Mouse (Mus musculus): ENCODE measurements at regions not wholly inside any gene's neighbourhood (a gene's known extent, or its start where the extent isn't known, plus 50 kb on each side); places are given as distances from the start of the nearest gene placed in this dataset.

DNA sequence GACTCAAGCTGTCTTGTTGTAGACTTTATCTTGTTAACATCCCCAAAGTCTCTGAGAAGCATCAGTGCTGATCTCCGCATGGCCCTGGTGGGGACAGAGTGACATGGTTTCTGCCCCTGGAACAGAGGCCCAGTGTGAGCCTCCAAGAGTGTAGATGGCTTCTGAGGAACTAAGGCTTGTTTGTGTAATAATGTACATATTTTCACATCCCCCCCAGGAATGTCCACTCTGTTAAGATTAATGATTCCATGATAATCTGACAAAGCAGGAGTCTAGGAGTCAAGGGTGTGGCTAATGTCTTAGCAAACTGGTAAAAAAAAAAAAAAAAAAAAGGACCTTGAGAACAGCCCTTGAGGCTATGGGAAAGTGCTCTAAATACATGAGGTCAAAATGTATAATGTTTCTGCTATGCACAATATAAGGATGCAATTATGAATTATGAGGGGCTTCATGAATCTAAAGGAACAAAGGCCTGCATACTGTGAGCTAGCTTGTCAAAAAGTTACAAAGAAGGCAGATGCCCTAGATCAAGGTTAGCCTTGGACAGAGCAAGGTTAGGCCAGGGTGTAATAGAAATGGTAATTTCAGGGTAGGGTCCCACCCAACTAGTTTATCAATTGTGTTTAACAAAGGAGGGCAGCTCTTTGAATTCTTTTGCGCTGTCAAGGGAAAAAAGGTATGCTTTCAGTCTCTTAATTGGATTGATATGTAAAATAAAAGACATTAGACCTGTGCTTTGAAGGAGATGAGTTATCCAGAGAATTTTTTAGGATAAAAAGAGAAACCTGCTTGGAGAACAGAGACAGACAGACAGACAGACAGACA is 886.3 kb downstream of the Gsdmc2 start:
- no peak overlapping the region for H3K4me3 ChIP-seq
- H3K9me3 ChIP-seq = no peaks in the 10 kb centered on the region
- H3K27ac ChIP-seq = no peak overlapping the region
- H3K36me3 ChIP-seq = no peaks in the 10 kb centered on the region
- no peaks in the 10 kb centered on the region for H3K4me1 ChIP-seq (replicated peaks)
- H3K27me3 ChIP-seq (ENCODE audit: insufficient read depth, poor library complexity, severe bottlenecking) = no peaks in the 10 kb centered on the region
- WGBS = 85% methylated on average over 2 of the region's 2 CpGs
- DNase-seq (ENCODE audit: low spot score) = no peak

DNA sequence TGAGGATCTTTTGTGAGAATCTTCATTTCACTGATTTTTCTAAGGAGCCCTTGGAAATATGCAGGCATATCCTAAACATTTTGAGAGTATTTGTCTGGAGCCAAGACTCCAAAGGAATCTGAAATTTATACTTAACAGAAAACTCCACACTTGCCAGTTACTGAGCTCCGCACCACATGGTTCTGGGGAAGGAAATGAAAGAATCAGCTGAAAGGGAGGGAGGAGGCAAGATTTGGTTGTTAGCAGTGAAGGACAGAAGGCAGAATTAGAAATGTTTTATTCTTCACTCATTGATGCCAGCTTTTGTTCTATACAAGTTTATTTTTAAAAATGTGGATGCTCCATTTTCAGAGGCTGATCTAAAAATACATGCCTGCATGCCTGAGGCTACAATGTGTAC is 890.1 kb downstream of the Gsdmc2 start:
- 81% methylated on average over 1 of the region's 1 CpGs for WGBS
- H3K4me1 ChIP-seq (replicated peaks) = no peaks in the 10 kb centered on the region
- no peaks in the 10 kb centered on the region for H3K27me3 ChIP-seq (ENCODE audit: insufficient read depth, poor library complexity, severe bottlenecking)
- no peaks in the 10 kb centered on the region for H3K9me3 ChIP-seq
- no peak overlapping the region for H3K4me3 ChIP-seq
- DNase-seq (ENCODE audit: low spot score) = no peak
- no peaks in the 10 kb centered on the region for H3K36me3 ChIP-seq
- H3K27ac ChIP-seq = no peak overlapping the region

DNA sequence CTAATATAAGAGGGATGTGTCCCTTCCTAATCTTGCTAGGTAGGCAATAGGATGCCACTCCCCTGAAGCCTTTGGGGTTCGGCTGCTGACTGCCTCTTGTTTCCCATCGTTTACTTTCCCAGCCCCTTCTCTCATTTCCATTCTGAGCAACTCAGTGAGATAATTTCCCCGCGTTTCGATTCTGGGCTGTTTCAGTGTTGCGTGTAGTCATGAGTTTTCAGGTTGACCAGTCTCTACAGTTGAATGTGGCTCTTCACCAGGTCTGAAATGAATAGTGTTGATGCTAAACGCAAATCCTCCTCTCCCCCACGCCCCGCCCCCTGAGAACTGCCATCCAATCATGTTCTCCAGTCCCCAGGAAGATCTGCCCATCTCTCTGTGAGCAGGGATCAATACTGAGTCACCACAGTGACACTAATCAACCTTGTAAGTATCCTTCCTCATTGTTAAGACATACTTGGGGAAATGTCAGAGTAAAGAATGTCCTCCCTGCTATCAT is 890.6 kb downstream of the Gsdmc2 start:
- Histone ChIP-seq H3K4me3 (no peak overlapping the region), H3K9me3 (no peaks in the 10 kb centered on the region), H3K27me3 (ENCODE audit: insufficient read depth, poor library complexity, severe bottlenecking) (no peaks in the 10 kb centered on the region), H3K27ac (no peak overlapping the region), H3K4me1 (replicated peaks) (no peaks in the 10 kb centered on the region), H3K36me3 (no peaks in the 10 kb centered on the region)
- 75% methylated on average over 9 of the region's 9 CpGs for WGBS
- no peak for DNase-seq (ENCODE audit: low spot score)

DNA sequence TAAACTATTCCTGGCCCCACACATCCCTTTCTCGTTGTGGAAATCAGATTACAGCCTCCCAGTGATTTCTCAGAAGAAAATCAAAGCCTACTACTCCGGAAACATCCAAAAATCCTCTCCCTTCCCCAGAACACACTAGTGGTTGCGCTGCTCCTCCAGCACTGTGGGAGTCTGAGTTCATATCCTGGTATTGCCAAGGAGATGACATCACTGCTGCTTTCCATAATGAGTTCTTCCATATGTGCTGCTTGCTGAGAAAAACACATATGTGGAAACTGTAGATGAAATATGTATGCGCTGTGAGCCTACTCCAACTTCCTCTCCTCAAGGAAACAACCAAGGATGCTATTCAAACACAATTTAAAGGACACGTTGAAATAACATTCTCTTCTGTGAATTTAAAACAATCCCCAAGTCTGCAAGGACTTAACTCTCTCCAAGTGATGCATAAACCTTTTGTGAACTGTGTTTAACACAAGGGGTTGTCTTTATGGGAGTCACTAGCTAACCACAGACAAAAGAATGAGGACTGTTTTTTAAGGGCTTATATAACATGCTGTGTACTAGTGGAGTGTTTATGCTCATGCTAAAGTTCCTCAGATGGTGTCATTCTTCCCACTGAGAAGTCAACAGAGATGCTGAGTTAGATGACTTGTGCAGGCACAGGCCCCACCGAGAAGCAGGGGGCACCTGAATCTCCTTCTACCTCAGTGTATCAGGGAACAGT is 891.6 kb downstream of the Gsdmc2 start:
- H3K4me1 ChIP-seq (replicated peaks) = no peaks in the 10 kb centered on the region
- H3K27me3 ChIP-seq (ENCODE audit: insufficient read depth, poor library complexity, severe bottlenecking) = no peaks in the 10 kb centered on the region
- no peak overlapping the region for H3K27ac ChIP-seq
- 66% methylated on average over 6 of the region's 6 CpGs for WGBS
- no peaks in the 10 kb centered on the region for H3K9me3 ChIP-seq
- no peaks in the 10 kb centered on the region for H3K36me3 ChIP-seq
- H3K4me3 ChIP-seq = no peak overlapping the region
- no peak for DNase-seq (ENCODE audit: low spot score)

DNA sequence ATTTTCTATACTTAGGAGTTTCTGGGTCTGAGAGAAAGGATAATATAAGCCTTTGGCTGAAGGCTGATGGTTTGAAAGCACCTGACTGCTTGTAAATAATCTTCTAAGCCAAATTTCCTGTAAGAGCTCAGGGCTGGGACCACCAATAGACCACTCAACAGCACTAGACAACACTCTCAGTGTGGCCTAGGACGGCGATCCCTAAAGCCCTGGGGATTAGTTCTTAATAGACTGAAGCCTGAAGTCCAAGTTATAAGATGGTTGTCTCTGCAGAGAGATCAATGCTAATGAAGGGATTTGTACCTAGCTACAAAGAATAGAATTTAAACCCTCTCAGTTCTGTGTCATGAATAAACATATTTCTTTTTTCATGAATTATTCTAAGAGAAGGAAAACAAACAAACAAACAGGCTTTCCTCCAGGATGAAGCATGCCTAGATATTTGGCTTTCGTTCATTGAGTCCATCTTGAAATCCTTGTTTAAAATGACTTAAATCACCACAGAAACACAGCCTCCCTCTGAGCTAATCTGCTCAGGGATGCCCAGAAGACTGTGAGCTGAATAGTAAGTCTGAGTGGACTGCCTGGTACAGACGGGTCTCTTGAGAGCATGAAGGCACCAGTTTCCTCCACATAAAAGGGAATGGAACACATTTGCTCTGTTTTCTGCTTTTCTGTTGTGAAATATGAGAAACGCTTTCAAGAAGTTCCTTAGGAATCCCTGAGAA is 892.3 kb downstream of the Gsdmc2 start:
- no peaks in the 10 kb centered on the region for H3K9me3 ChIP-seq
- 74% methylated on average over 5 of the region's 5 CpGs for WGBS
- H3K4me1 ChIP-seq (replicated peaks) = no peaks in the 10 kb centered on the region
- no peak overlapping the region for H3K4me3 ChIP-seq
- no peaks in the 10 kb centered on the region for H3K27me3 ChIP-seq (ENCODE audit: insufficient read depth, poor library complexity, severe bottlenecking)
- no peak for DNase-seq (ENCODE audit: low spot score)
- H3K36me3 ChIP-seq = no peaks in the 10 kb centered on the region
- no peak overlapping the region for H3K27ac ChIP-seq

DNA sequence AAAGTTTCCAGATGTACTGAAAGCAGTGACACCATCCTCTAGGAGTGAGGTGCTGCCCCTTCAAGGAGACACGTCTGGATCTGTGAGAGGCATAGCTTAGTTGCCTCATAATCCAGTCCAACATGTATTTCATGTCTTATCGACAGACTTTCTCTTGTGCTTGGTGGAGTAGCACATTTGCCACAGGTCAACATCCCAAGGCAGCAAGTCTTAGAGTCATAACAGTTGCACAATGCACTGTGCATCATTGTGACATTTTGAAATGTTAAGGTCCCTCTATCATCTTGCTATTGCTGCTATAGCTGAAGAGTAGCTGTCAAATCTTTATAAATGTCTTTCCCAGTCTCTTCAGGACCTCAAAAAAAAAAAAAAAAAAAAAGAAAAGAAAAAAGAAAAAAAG is 905.6 kb downstream of the Gsdmc2 start:
- H3K36me3 ChIP-seq = no peaks in the 10 kb centered on the region
- 91% methylated on average over 2 of the region's 2 CpGs for WGBS
- no peak overlapping the region for H3K4me3 ChIP-seq
- no peaks in the 10 kb centered on the region for H3K4me1 ChIP-seq (replicated peaks)
- no peaks in the 10 kb centered on the region for H3K27me3 ChIP-seq (ENCODE audit: insufficient read depth, poor library complexity, severe bottlenecking)
- no peak overlapping the region for H3K27ac ChIP-seq
- H3K9me3 ChIP-seq = no peaks in the 10 kb centered on the region
- DNase-seq (ENCODE audit: low spot score) = no peak

DNA sequence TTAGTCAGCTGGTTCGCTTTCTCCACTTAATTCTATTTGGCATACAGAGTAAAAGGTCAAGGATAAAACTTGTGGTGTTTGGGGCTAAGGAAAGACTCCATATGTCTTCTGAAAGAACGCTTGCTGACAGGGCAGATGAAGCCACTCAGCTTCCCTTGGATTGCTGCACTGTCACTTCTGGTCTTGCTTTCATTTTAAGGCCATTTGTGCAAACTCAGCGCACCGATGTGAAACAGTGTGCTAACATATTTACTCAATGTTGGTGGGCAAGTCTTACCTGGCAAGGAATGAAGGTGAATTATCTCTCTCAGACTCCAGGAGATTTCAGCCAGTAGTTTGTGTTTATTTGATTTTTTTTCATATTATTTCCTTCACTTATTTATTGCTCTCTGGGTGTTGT is 907.2 kb downstream of the Gsdmc2 start:
- no peak for DNase-seq (ENCODE audit: low spot score)
- Histone ChIP-seq H3K4me3 (no peak overlapping the region), H3K36me3 (no peaks in the 10 kb centered on the region), H3K27ac (no peak overlapping the region), H3K9me3 (no peaks in the 10 kb centered on the region), H3K27me3 (ENCODE audit: insufficient read depth, poor library complexity, severe bottlenecking) (no peaks in the 10 kb centered on the region), H3K4me1 (replicated peaks) (no peaks in the 10 kb centered on the region)
- 87% methylated on average over 4 of the region's 4 CpGs for WGBS

DNA sequence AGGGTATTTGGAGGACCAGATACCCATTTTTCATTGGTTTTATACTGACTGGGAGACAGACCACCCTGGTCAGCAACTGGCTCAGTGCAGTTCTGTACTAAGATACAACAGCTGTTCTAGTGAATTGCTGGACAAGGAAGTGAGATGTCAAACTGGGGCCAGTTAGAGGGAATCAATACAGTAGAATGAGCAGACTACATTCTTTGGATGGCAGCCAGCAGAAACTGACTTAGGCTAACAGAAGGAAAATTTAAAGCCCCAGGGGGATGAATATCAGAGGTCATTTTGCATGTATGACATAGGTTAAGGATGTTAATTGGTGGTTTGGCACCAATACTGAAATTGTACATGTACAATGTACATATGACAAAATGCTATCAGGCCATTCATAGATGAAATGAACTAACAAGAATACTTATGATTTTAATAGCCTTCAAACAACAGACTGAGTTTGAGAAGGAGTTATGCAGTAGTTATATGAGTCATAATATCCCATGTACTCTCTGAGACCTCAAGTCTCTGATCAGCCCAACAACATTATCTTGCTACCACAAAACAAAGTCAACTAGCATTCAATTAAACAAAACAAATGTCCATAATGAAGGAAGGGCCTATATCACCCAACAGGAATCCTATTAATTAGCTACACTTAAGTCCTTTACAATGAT is 910.3 kb downstream of the Gsdmc2 start:
- Histone ChIP-seq H3K4me1 (replicated peaks) (no peaks in the 10 kb centered on the region), H3K4me3 (no peak overlapping the region), H3K27me3 (ENCODE audit: insufficient read depth, poor library complexity, severe bottlenecking) (no peaks in the 10 kb centered on the region), H3K9me3 (no peaks in the 10 kb centered on the region), H3K36me3 (no peaks in the 10 kb centered on the region), H3K27ac (no peak overlapping the region)
- DNase-seq (ENCODE audit: low spot score) = no peak

DNA sequence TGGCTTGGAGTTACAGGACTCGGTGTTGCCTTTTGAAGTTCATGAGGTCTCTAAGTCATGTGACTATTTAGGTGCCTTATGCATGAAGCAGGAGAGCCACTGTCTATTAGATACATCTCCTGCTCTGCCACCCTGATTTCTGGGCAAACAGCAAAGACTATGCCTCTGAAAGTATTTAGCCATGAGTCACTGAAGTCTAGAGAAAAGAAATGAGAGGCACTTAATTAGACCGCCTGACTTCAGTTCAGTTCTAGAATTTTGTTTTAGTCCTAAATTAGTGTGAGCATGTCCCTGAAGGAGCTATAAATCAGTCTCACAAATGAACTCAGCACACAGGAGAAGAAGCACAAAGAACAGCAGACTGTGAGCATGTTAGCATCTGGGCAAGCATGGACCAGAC is 924.5 kb downstream of the Gsdmc2 start:
- no peaks in the 10 kb centered on the region for H3K36me3 ChIP-seq
- H3K9me3 ChIP-seq = no peaks in the 10 kb centered on the region
- no peak overlapping the region for H3K27ac ChIP-seq
- H3K4me3 ChIP-seq = no peak overlapping the region
- H3K4me1 ChIP-seq (replicated peaks) = no peaks in the 10 kb centered on the region
- WGBS = 89% methylated on average over 2 of the region's 2 CpGs
- no peaks in the 10 kb centered on the region for H3K27me3 ChIP-seq (ENCODE audit: insufficient read depth, poor library complexity, severe bottlenecking)
- DNase-seq (ENCODE audit: low spot score) = no peak

DNA sequence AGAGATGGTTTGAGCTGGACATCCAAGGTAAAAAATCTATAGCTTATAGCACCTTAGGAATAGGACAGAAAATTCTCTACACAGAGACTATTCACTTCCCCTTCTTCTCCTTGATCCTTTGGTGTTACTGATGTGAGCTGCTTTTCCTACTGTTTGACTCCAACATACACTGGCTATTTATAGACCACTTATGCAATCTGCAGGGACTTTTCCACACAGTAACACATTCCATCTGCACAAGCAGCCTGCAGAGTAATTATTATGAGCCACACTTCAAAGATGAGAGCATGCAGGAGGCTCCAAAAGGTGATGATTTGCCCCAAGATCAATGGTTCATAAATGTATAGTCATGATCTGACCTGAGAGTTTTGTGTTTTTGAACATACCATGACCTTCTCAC is 925.7 kb downstream of the Gsdmc2 start:
- no peaks in the 10 kb centered on the region for H3K9me3 ChIP-seq
- H3K4me1 ChIP-seq (replicated peaks) = no peaks in the 10 kb centered on the region
- H3K36me3 ChIP-seq = no peaks in the 10 kb centered on the region
- no peak overlapping the region for H3K4me3 ChIP-seq
- no peak overlapping the region for H3K27ac ChIP-seq
- no peaks in the 10 kb centered on the region for H3K27me3 ChIP-seq (ENCODE audit: insufficient read depth, poor library complexity, severe bottlenecking)
- no peak for DNase-seq (ENCODE audit: low spot score)

DNA sequence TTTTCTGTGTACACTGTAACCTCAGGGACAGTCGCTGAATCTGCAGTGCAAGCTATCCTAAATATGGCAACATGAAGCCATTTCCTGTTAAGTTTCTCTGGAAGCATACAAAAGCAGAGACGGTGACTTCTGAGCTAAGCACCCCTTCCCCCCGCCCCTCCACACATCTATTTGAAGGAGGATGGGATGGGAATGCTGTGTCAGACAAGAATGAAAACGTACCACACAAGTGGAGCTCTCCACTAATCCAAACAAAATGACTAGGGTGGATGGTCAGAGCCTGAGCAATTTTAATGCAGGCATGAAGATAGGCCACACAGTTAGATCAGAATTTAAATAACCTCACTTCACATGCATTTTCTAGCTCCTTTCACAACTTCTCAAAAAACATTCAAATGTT is 936.6 kb downstream of the Gsdmc2 start:
- WGBS = 62% methylated on average over 4 of the region's 4 CpGs
- H3K9me3 ChIP-seq = no peaks in the 10 kb centered on the region
- no peaks in the 10 kb centered on the region for H3K36me3 ChIP-seq
- no peak overlapping the region for H3K27ac ChIP-seq
- H3K27me3 ChIP-seq (ENCODE audit: insufficient read depth, poor library complexity, severe bottlenecking) = no peaks in the 10 kb centered on the region
- peaks cover 5% of the 10 kb centered on the region for H3K4me1 ChIP-seq (replicated peaks)
- no peak overlapping the region for H3K4me3 ChIP-seq
- DNase-seq (ENCODE audit: low spot score) = no peak

DNA sequence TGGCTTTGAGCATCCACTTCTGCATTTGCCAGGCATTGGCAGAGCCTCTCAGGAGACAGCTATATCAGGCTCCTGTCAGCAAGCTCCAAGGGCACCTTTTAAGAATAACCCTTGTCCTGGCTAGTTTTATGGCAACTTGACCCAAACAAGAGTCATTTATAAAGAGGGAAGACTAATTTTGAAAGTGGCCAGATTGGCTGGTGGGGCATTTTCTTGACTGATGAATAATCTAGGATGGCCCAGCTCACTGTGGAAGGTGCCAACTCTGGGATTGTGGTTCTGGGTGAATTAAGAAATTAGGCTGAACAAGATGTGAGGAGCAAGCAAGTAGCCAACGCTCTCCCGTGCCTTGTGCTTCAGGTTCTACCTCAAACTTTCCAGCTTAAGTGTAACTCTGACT is 937.8 kb downstream of the Gsdmc2 start:
- Histone ChIP-seq H3K27ac (no peak overlapping the region), H3K27me3 (ENCODE audit: insufficient read depth, poor library complexity, severe bottlenecking) (no peaks in the 10 kb centered on the region), H3K4me1 (replicated peaks) (peaks cover 14% of the 10 kb centered on the region), H3K36me3 (no peaks in the 10 kb centered on the region), H3K4me3 (no peak overlapping the region), H3K9me3 (no peaks in the 10 kb centered on the region)
- DNase-seq (ENCODE audit: low spot score) = no peak
- 94% methylated on average over 2 of the region's 2 CpGs for WGBS
